Mouse (Mus musculus) bone marrow, adult 2 months (tissue): ENCODE results near the gene Gm6685.

ENCODE experiments used
- CTCF ChIP-seq: fragments of 200-500 bp; IDR thresholded peaks from 2 replicates; pipeline ENCODE4 v1.5.1; 2011; ENCODE audit warnings: low read length, control low read depth; ENCODE audit not compliant: control insufficient read depth, insufficient read depth
- POLR2A ChIP-seq: fragments of 200-500 bp; IDR thresholded peaks from 2 replicates; pipeline ENCODE4 v1.6.1; 2011; ENCODE audit warnings: low read depth, mild to moderate bottlenecking, control low read depth, low read length, borderline replicate concordance; ENCODE audit not compliant: control insufficient read depth

GRCm38 (mm10) chr11:28365929-28366244 is 26.2 kb upstream of the Gm6685 start:
- TF ChIP-seq CTCF (no peak), POLR2A (no peak)
